9 mouse cellular contexts compared by ENCODE assay signal in the genomic region with DNA sequence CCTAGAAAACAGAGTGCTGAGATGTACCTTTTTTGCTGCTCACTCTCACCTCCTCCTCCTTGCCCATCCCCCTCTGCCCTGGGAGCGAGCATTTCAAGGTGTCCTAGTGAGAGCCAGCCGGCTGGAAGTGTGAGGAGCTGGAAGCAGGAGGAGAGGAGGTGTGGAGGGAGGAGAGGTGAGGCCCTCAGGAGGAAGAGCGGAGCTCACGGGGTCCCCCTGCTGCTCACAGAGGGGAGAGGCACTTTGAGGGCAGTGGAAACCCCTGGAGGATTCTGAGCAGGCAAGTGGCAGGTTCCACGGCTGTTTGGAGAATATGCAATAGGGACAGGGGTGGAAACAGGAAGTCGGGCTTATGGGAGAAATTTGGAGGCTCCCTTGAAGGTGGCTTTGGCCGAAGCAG. TPM values are rescaled to one million over a fixed set of nuclear protein-coding genes. Genes with fewer than 3 reads are reported as not detected.
DNase-seq lines count a peak whose midpoint lies in the region; TF ChIP-seq lines count a peak whose summit lies in the region.
"Had no signal": no experiment of that assay in that cellular context is flagged by ENCODE, and none has a peak within 500 bp of the region (broad histone marks: within the 10 kb centered on the region; RNA-seq: fewer than 3 reads in every experiment).

No protein-coding gene starts in this region.

- no peaks in the 10 kb centered on the region for H3K4me1 ChIP-seq in cortical plate, adult 2 months (ENCODE audit: control insufficient read depth, insufficient read depth, low read length)

- intact Hi-C loops in left cerebral cortex, adult 2 months (cut with DNase I): loop anchor here (5.0 kb wide), 1 partner anchor 341 kb away; no protein-coding TSS in a partner anchor

- H3K27ac ChIP-seq in left cerebral cortex, adult 2 months: no peak overlapping the region
- H3K27ac ChIP-seq in cortical plate, adult 2 months (ENCODE audit: insufficient read depth, low read length): no peak overlapping the region

- H3K4me3 ChIP-seq in left cerebral cortex, adult 2 months: no peak overlapping the region
- no peak overlapping the region for H3K4me3 ChIP-seq in cortical plate, adult 2 months (ENCODE audit: insufficient read depth, low read length)

- DNase-seq in adrenal gland, adult 18-20 months (ENCODE audit: low spot score in 2 of 2): peak; percentile 26 to 45
- DNase-seq in adrenal gland, adult 8-10 months: no peak
- DNase-seq in left cerebral cortex, adult 2 months (ENCODE audit: extremely low spot score in 1 of 2, low spot score in 2 of 2): peak in 1 of 2 experiments; percentile 16
- no peak for DNase-seq in left cerebral cortex, adult 9 months (ENCODE audit: low spot score in 2 of 2)
- peak; percentile 64 for DNase-seq in liver
- DNase-seq in retina, embryonic 14.5 days (ENCODE audit: low spot score): peak; percentile 60
- DNase-seq in left cerebral cortex, adult 8-10 months (ENCODE audit: low spot score in 2 of 2): no peak

- TF ChIP-seq POLR2A in cortical plate, adult 2 months (IDR thresholded peaks at IDR 0.05; ENCODE audit: extremely low read depth, insufficient read depth, low read length): no peak

- peak; percentile 55 for TF ChIP-seq CTCF in left cerebral cortex, adult 2 months (IDR thresholded peaks at IDR 0.05)
- peak; percentile 34; the same call in 1 of the 2 replicates for TF ChIP-seq CTCF in cortical plate, adult 2 months (IDR thresholded peaks at IDR 0.05; ENCODE audit: extremely low read depth, insufficient read depth, low read length)

RNA-seq across cellular contexts. Expression of a gene that starts 18.9 kb away (rescaled TPM):
- under 1 TPM in 1 of 2 experiments, not detected in 1; 0.46 TPM for total RNA-seq in adrenal gland, adult 18-20 months (2021)
- 1 to 10 TPM in 1 of 4 experiments, under 1 TPM in 1, not detected in 2; 0.84 to 1.1 TPM for total RNA-seq in adrenal gland, adult 8-10 months (2022)
- not detected for total RNA-seq in left cerebral cortex, adult 2 months (2021)
- 0.06 and 0.11 TPM in 2 replicates for polyA plus RNA-seq in cortical plate, adult 2 months (2012; rRNA removed)
- total RNA-seq in left cerebral cortex, adult 8-10 months (2022): under 1 TPM in 1 of 4 experiments, not detected in 3; 0.50 TPM
- total RNA-seq: layer of hippocampus, postnatal 25 days had no signal

RNA-seq across cellular contexts. Expression of a gene that starts 30.1 kb away (rescaled TPM):
- total RNA-seq in adrenal gland, adult 18-20 months (2021): 10 to 100 TPM; 33.5 to 36.0 TPM
- 10 to 100 TPM; 36.2 to 51.0 (median 47.8) TPM for total RNA-seq in adrenal gland, adult 8-10 months (2022)
- total RNA-seq in left cerebral cortex, adult 2 months (2021): 10 to 100 TPM; 52.4 to 54.2 TPM
- polyA plus RNA-seq in cortical plate, adult 2 months (2012; rRNA removed): 42.2 and 47.0 TPM in 2 replicates
- total RNA-seq in left cerebral cortex, adult 8-10 months (2022): 10 to 100 TPM; 48.8 to 62.7 (median 58.4) TPM

RNA-seq across cellular contexts. Expression of a gene that starts 31.6 kb away (rescaled TPM):
- 100 to 1,000 TPM; 160 to 339 TPM for total RNA-seq in adrenal gland, adult 18-20 months (2021)
- 100 to 1,000 TPM; 200 to 410 (median 314) TPM for total RNA-seq in adrenal gland, adult 8-10 months (2022)
- total RNA-seq in left cerebral cortex, adult 2 months (2021): 100 to 1,000 TPM; 113 to 116 TPM
- 165 and 171 TPM in 2 replicates for polyA plus RNA-seq in cortical plate, adult 2 months (2012; rRNA removed)
- 100 to 1,000 TPM; 119 to 138 (median 124) TPM for total RNA-seq in left cerebral cortex, adult 8-10 months (2022)

RNA-seq across cellular contexts. Expression of a gene that starts 40.1 kb away (rescaled TPM):
- total RNA-seq in adrenal gland, adult 18-20 months (2021): 100 to 1,000 TPM; 346 to 591 TPM
- 100 to 1,000 TPM; 450 to 493 (median 461) TPM for total RNA-seq in adrenal gland, adult 8-10 months (2022)
- total RNA-seq in left cerebral cortex, adult 2 months (2021): 100 to 1,000 TPM; 284 to 304 TPM
- polyA plus RNA-seq in cortical plate, adult 2 months (2012; rRNA removed): 545 and 625 TPM in 2 replicates
- total RNA-seq in left cerebral cortex, adult 8-10 months (2022): 100 to 1,000 TPM; 218 to 302 (median 272) TPM

RNA-seq across cellular contexts. Expression of a gene that starts 47.4 kb away (rescaled TPM):
- total RNA-seq in adrenal gland, adult 18-20 months (2021): 10 to 100 TPM; 77.2 to 88.8 TPM
- 100 to 1,000 TPM in 1 of 4 experiments, 10 to 100 TPM in 3; 80.6 to 102 (median 92.5) TPM for total RNA-seq in adrenal gland, adult 8-10 months (2022)
- 10 to 100 TPM; 53.9 to 58.7 TPM for total RNA-seq in left cerebral cortex, adult 2 months (2021)
- polyA plus RNA-seq in cortical plate, adult 2 months (2012; rRNA removed): 79.4 and 83.8 TPM in 2 replicates
- 10 to 100 TPM; 48.4 to 62.7 (median 56.9) TPM for total RNA-seq in left cerebral cortex, adult 8-10 months (2022)

Comparison
In these comparisons a context has a peak if more than half of its experiments do, and no peak if none do; other contexts are left out.
1. DNase-seq: peak in adrenal gland, adult 18-20 months (2 of 2), liver (single experiment) and retina, embryonic 14.5 days (single experiment); none in adrenal gland, adult 8-10 months (single experiment), left cerebral cortex, adult 9 months (0 of 2) and left cerebral cortex, adult 8-10 months (0 of 2).